Mouse (Mus musculus) Patski (cell line): ENCODE results near the gene Fibcd1. TPM values are rescaled to one million over a fixed set of nuclear protein-coding genes. Genes with fewer than 3 reads are reported as not detected.

Experiments used
- ATAC-seq: fragments of 100-300 bp; one replicate; pipeline ENCODE4 v1.8.0; 2021
- CTCF ChIA-PET: fragments of 350-600 bp; sonication (Branson Sonifier 250); formaldehyde crosslinking; loops from one replicate; lab custom pipeline; 2022; ENCODE audit warnings: inconsistent platforms; lab: Charles Lee
- POLR2A ChIA-PET: fragments of 350-600 bp; sonication (Branson Sonifier 250); formaldehyde crosslinking; loops from one replicate; lab custom pipeline; 2022; ENCODE audit warnings: antibody characterized with exemption, inconsistent platforms; lab: Charles Lee
- DNase-seq: peaks from one replicate; pipeline ENCODE4 v3.0.0-alpha.2; 2011; ENCODE audit warnings: low read depth, low spot score
- H3K27me3 ChIP-seq: fragments of 371-371 bp; one replicate; pipeline ENCODE4 v1.5.1; 2021
- CTCF ChIP-seq: fragments of 100-300 bp; IDR thresholded peaks from one replicate; pipeline ENCODE4 v1.5.1; 2021
- in situ Hi-C: fragments of 300-500 bp; cut with MboI; formaldehyde crosslinking; loops from 3 replicates; pipeline ENCODE4 v1.11.1; 2018; ENCODE audit warnings: low pct_unique_long_range_greater_than_20kb, mixed read lengths
- polyA plus RNA-seq: library from polyadenylated mRNA; unstranded; gene quantifications from one replicate; pipeline ENCODE4 v1.2.3, GENCODE M21; 2021

Fibcd1 gene
- polyA plus RNA-seq, 1 experiment from 2014 or later: 0.06 TPM

- H3K27me3 ChIP-seq: peaks cover 23% of the 10 kb centered on the region
- CTCF ChIA-PET: no interaction called here
- POLR2A ChIA-PET: no interaction called here
- DNase-seq (no peak), ATAC-seq (no peak)
- in situ Hi-C loops: no loop called here
- no peak for TF ChIP-seq CTCF
These were observed 32.2 kb downstream of the Fibcd1 start for GRCm38 (mm10) chr2:31813641-31814040.

GRCm38 (mm10) chr2:31811086-31811958 is 34.5 kb downstream of the Fibcd1 start:
- no peak for ATAC-seq
- peaks cover 8% of the 10 kb centered on the region for H3K27me3 ChIP-seq
- ChIA-PET POLR2A (no interaction called here), CTCF (no interaction called here)
- no peak for TF ChIP-seq CTCF
- in situ Hi-C loops: no loop called here
- DNase-seq: no peak

DNA sequence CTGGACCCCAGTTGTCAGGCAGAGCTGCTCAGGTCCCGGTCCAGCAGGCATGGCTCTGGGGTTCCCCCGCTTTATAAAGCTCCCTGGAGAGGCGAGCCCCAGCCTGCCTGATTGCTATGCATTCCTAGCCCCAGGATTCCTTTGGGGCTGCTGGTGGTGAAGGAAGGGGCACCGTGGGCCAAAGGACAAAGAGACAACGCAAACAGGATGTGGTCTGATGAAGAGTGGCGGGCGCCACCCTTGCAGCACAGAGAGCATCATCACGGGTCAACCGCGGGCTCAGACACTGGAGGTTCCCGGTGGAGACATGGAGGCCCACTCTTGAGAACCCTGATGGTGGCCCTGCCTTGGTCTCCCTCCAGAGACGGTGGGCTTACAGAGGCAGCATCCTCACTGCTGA is 35.4 kb downstream of the Fibcd1 start, which contains the start of gene Qrfp:
Gene Qrfp (minus strand): TSS at position 137 of the 400 bp plus-strand sequence.
- ChIA-PET CTCF (no interaction called here), POLR2A (interaction anchor here (0.6 kb wide), 1 partner anchor 50 kb away, joined by 3 read pairs; no protein-coding TSS in a partner anchor)
- no peak for TF ChIP-seq CTCF
- peaks cover 7% of the 10 kb centered on the region for H3K27me3 ChIP-seq
- in situ Hi-C loops: no loop called here
- ATAC-seq (no peak), DNase-seq (no peak)

DNA sequence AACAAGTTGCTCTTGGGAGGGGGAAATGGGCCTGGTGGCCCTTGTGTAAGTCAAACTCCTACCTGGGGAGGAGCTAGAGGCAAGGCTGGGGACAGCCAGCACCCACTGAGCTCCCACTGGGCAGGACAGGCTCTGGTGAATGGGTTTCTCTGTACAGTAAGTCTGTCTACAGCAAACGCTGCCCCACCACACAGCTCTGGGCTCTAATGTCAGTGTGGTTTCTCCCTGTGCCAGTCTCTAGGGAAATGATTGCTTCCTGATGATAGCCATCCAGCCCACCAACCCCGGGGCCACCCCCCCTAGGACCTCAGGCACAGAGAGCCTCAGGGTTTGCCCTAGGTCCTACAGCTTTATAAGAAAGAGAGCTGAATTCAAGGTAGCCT is 36.5 kb downstream of the Fibcd1 start:
- no peak for TF ChIP-seq CTCF
- DNase-seq (no peak), ATAC-seq (no peak)
- H3K27me3 ChIP-seq: peaks cover 1% of the 10 kb centered on the region
- CTCF ChIA-PET: interaction anchor here (0.6 to 1.1 kb wide), 4 partner anchors 48 to 319 kb away, joined by 3 to 4 read pairs (median 3); no protein-coding TSS in a partner anchor
- POLR2A ChIA-PET: interaction anchor here (0.5 to 1.1 kb wide), 2 partner anchors 21 to 32 kb away, joined by 3 read pairs; no protein-coding TSS in a partner anchor
- in situ Hi-C loops: no loop called here

GRCm38 (mm10) chr2:31808410-31809357 is 37.1 kb downstream of the Fibcd1 start:
- H3K27me3 ChIP-seq: no peaks in the 10 kb centered on the region
- POLR2A ChIA-PET: interaction anchor here (0.5 to 1.1 kb wide), 2 partner anchors 21 to 33 kb away, joined by 3 read pairs; no protein-coding TSS in a partner anchor
- ATAC-seq (peak; percentile 14), DNase-seq (no peak)
- CTCF ChIA-PET: interaction anchor here (1.1 kb wide), 3 partner anchors 49 to 318 kb away, joined by 3 to 4 read pairs (median 3); no protein-coding TSS in a partner anchor
- in situ Hi-C loops: no loop called here
- no peak for TF ChIP-seq CTCF

- in situ Hi-C loops: no loop called here
- DNase-seq: no peak
- CTCF ChIA-PET: no interaction called here
- TF ChIP-seq CTCF: no peak
- POLR2A ChIA-PET: no interaction called here
- H3K27me3 ChIP-seq: no peaks in the 10 kb centered on the region
- no peak for ATAC-seq
These were observed 39.0 kb downstream of the Fibcd1 start for GRCm38 (mm10) chr2:31806639-31807382.

- CTCF ChIA-PET: no interaction called here
- no peak for TF ChIP-seq CTCF
- ATAC-seq (no peak), DNase-seq (no peak)
- in situ Hi-C loops: no loop called here
- no peaks in the 10 kb centered on the region for H3K27me3 ChIP-seq
- POLR2A ChIA-PET: no interaction called here
These were observed 42.3 kb downstream of the Fibcd1 start for GRCm38 (mm10) chr2:31803480-31803879.

GRCm38 (mm10) chr2:31802811-31803210 is 43.0 kb downstream of the Fibcd1 start:
- no peak for DNase-seq
- ChIA-PET CTCF (interaction anchor here (1.1 to 1.5 kb wide), 3 partner anchors 9 to 60 kb away, joined by 3 to 4 read pairs (median 3); no protein-coding TSS in a partner anchor), POLR2A (no interaction called here)
- no peaks in the 10 kb centered on the region for H3K27me3 ChIP-seq
- no peak for ATAC-seq
- no peak for TF ChIP-seq CTCF
- in situ Hi-C loops: no loop called here

GRCm38 (mm10) chr2:31801416-31801815 is 44.4 kb downstream of the Fibcd1 start:
- in situ Hi-C loops: no loop called here
- CTCF ChIA-PET: interaction anchor here (1.2 kb wide), 1 partner anchor 58 kb away, joined by 3 read pairs; no protein-coding TSS in a partner anchor
- ATAC-seq: no peak
- POLR2A ChIA-PET: interaction anchor here (0.9 kb wide), 1 partner anchor 9 kb away, joined by 3 read pairs; no protein-coding TSS in a partner anchor
- no peak for DNase-seq
- no peaks in the 10 kb centered on the region for H3K27me3 ChIP-seq
- TF ChIP-seq CTCF: no peak

- POLR2A ChIA-PET: no interaction called here
- no peak for TF ChIP-seq CTCF
- H3K27me3 ChIP-seq: no peaks in the 10 kb centered on the region
- ATAC-seq (no peak), DNase-seq (no peak)
- in situ Hi-C loops: no loop called here
- CTCF ChIA-PET: no interaction called here
These were observed 48.9 kb downstream of the Fibcd1 start for GRCm38 (mm10) chr2:31796943-31797342.
